Mouse (Mus musculus): ENCODE results near the gene Slc36a3.

- TF ChIP-seq CTCF (conservative IDR thresholded peaks at IDR 0.05; ENCODE audit: insufficient read depth, insufficient read length, low read depth, low read length) (no peak), POLR2A (IDR thresholded peaks at IDR 0.05; ENCODE audit: low read depth, low read length) (no peak)
These were observed 4.7 kb downstream of the Slc36a3 start for GRCm38 (mm10) chr11:55146855-55147254.

Measured in kidney, adult 2 months (tissue).